Mouse (Mus musculus): ENCODE measurements around the gene Agps. TPM values are rescaled to one million over a fixed set of nuclear protein-coding genes. Genes with fewer than 3 reads are reported as not detected.
A peak's percentile ranks its signal among the peaks of the same experiment; 100 is the strongest.

The Agps gene
- polyA plus RNA-seq, 1 experiment from 2014 or later, result 46.6 TPM

DNA sequence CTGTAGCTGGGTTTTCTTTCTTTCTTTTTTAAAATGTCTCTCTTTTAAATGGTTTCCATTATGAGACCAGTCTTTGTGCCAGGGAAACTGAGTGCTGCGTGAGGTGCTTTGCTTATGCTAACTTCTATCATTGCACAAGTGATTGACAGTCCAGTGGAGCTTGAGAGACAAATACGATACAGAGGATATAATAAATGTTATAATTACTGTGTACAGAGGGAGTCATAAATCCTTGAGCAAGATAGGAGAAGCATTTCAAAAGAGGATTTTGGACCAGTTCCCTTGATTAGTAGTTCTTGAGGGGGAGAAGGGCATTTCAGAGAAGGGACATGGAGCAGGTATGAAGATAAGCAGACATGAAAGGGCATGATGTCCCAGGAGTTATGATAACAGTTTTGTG is 10.3 kb downstream of the Agps start:
- DNase-seq (ENCODE audit: low spot score), result no peak
- Histone ChIP-seq H3K4me3 (no peak overlapping the region), H3K27me3 (ENCODE audit: low read depth, poor library complexity, severe bottlenecking) (no peaks in the 10 kb centered on the region), H3K9me3 (replicated peaks) (no peaks in the 10 kb centered on the region), H3K4me1 (no peaks in the 10 kb centered on the region; the same call in 1 of the 2 replicates), H3K36me3 (no peaks in the 10 kb centered on the region), H3K27ac (no peak overlapping the region)
- 90% methylated on average over 2 of the region's 2 CpGs for WGBS

DNA sequence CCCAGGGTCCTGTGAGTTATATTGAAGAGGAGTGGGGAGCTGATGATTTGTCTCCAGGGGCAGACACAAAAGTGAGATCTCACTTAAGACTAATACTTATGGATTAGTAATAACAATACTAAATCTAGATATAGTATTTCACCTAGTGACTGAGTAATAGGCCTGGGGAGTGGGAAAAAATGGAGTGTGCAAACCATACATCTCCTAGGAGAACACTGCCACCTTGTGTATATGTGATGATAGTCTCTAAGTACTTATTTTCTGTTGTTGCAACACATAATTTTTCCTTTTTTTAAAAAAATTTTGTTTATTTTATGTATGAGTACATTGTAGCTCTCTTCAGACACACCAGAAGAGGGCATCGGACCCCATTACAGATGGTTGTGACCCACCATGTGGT is 15.7 kb downstream of the Agps start:
- DNase-seq (ENCODE audit: low spot score), result no peak
- H3K36me3 ChIP-seq, result 0 out of 2 replicates have a peak, but pooled peaks cover 5% of the 10 kb centered on the region
- WGBS, result 100% methylated on average over 1 of the region's 1 CpGs
- H3K27ac ChIP-seq, result no peak overlapping the region
- 0 out of 2 replicates have a peak, but pooled peaks cover 5% of the 10 kb centered on the region for H3K4me1 ChIP-seq
- H3K27me3 ChIP-seq (ENCODE audit: low read depth, poor library complexity, severe bottlenecking), result no peaks in the 10 kb centered on the region
- H3K9me3 ChIP-seq (replicated peaks), result no peaks in the 10 kb centered on the region
- no peak overlapping the region for H3K4me3 ChIP-seq

DNA sequence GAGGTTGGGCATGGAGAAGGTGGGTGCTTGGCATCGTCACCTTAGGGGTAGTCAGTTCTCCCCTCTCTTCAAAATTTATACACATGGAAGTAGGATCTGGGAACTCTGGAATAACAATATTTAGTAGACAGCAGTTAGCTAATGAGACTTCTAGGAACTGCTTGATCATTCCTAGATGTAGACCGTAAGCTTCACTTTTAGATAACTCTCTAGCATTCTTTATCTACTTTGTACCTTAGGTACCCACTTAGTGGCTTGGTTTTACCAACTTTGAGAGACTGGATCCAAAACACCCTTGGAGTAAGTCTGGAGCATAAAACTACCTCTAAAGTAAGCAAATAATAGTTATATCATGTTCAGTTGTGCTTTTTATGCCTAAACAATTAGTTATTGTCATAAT is 20.5 kb downstream of the Agps start:
- 93% methylated on average over 2 of the region's 2 CpGs for WGBS
- peaks cover 28% of the 10 kb centered on the region for H3K36me3 ChIP-seq
- 0 out of 2 replicates have a peak, but pooled peaks cover 5% of the 10 kb centered on the region for H3K4me1 ChIP-seq
- no peak overlapping the region for H3K4me3 ChIP-seq
- no peaks in the 10 kb centered on the region for H3K27me3 ChIP-seq (ENCODE audit: low read depth, poor library complexity, severe bottlenecking)
- no peaks in the 10 kb centered on the region for H3K9me3 ChIP-seq (replicated peaks)
- DNase-seq (ENCODE audit: low spot score), result no peak
- no peak overlapping the region for H3K27ac ChIP-seq

DNA sequence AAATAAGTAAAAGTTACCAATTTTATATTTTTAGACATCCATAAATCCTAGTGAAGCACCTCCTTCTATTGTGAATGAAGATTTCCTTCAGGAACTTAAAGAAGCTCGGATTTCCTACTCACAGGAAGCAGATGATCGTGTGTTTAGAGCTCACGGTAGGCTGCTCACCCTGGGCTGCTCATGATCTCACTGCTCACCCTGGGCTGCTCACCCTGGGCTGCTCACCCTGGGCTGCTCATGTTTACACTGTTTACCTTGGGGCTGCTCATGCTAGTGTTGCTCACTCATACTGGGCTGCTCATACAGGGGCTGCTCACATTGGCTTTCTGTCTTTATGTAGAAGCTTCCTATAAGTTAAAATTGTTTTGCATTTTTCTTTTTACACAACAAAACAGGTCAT is 22.2 kb downstream of the Agps start:
- H3K4me3 ChIP-seq, result no peak overlapping the region
- H3K36me3 ChIP-seq, result peaks cover 43% of the 10 kb centered on the region
- H3K27me3 ChIP-seq (ENCODE audit: low read depth, poor library complexity, severe bottlenecking), result no peaks in the 10 kb centered on the region
- H3K9me3 ChIP-seq (replicated peaks), result no peaks in the 10 kb centered on the region
- no peak for DNase-seq (ENCODE audit: low spot score)
- 0 out of 2 replicates have a peak, but pooled peaks cover 5% of the 10 kb centered on the region for H3K4me1 ChIP-seq
- H3K27ac ChIP-seq, result no peak overlapping the region
- WGBS, result 61% methylated on average over 3 of the region's 3 CpGs

DNA sequence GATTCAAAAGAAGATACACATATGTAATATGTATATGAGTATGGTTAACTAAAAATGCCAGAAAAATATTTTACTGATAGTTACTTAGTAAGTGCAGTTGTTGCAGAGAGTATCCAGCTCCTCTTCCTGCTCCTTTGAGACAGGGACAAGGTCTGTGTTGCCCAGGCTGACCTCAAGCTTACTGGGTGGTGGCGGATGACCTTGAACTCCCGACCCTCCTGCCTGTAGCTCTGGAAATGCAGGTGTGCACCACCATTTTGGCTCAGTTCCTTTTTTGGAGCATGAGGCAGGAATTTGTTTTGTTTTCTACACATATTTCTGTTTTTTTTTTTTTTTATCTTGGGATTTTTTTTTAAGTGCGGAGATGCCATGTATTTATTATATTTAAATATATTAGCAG is 29.1 kb downstream of the Agps start:
- Histone ChIP-seq H3K4me3 (no peak overlapping the region), H3K27me3 (ENCODE audit: low read depth, poor library complexity, severe bottlenecking) (no peaks in the 10 kb centered on the region), H3K27ac (no peak overlapping the region), H3K9me3 (replicated peaks) (no peaks in the 10 kb centered on the region), H3K4me1 (no peaks in the 10 kb centered on the region), H3K36me3 (peaks cover 68% of the 10 kb centered on the region)
- no peak for DNase-seq (ENCODE audit: low spot score)
- WGBS, result 96% methylated on average over 3 of the region's 3 CpGs

DNA sequence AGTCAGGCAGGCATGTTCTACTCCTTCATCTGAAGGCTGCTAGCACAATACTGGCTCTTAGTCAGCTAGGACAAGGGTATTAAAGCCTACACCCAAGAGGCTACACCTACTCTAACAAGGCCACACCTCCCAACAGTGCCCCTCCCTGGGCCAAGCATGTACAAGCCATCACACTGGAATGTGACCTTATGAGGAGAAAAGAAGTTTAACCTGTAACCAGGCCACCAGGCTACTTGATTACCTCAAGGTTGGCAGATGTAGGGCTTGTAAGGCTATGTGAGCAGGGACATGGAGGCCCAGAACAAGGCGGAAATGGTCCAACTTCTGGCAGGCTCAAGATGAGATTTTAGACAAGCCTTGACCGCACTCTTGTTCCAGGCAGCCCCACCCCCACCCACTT is 37.6 kb downstream of the Agps start:
- WGBS, result 91% methylated on average over 2 of the region's 2 CpGs
- Histone ChIP-seq H3K4me1 (peaks cover 12% of the 10 kb centered on the region; the same call in 1 of the 2 replicates), H3K36me3 (peaks cover 46% of the 10 kb centered on the region), H3K4me3 (no peak overlapping the region), H3K27ac (no peak overlapping the region), H3K27me3 (ENCODE audit: low read depth, poor library complexity, severe bottlenecking) (no peaks in the 10 kb centered on the region), H3K9me3 (replicated peaks) (no peaks in the 10 kb centered on the region)
- no peak for DNase-seq (ENCODE audit: low spot score)

DNA sequence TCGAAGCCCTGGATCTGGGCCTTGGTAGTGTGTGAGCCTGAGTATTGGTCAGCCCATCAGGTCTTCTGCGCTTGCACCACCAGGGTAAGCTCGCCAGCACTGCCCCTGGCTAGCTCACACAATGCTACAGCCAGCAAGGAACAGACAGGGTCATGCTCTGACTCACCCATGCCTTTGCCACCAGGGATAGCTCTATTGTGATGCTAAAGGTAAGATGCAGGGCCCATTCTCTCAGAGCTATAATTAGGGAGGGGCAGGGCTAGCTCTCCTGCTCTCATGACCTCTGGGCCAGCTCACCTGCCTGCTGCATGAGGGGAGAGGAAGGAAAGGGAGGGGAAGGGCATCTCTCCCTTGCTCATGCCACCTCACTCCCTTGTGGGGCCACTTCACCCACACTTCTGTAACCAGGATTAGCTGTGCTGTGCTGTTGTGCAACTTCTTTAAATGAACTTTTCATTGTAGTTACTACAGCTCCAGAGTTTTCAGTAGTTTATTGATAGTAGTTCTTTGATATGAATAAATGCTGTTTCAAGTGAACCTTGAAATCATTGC is 42.1 kb downstream of the Agps start:
- Histone ChIP-seq H3K4me1 (peaks cover 12% of the 10 kb centered on the region; the same call in 1 of the 2 replicates), H3K4me3 (no peak overlapping the region), H3K9me3 (replicated peaks) (no peaks in the 10 kb centered on the region), H3K27me3 (ENCODE audit: low read depth, poor library complexity, severe bottlenecking) (no peaks in the 10 kb centered on the region), H3K27ac (no peak overlapping the region), H3K36me3 (peaks cover 34% of the 10 kb centered on the region)
- 63% methylated on average over 3 of the region's 3 CpGs for WGBS
- no peak for DNase-seq (ENCODE audit: low spot score)

DNA sequence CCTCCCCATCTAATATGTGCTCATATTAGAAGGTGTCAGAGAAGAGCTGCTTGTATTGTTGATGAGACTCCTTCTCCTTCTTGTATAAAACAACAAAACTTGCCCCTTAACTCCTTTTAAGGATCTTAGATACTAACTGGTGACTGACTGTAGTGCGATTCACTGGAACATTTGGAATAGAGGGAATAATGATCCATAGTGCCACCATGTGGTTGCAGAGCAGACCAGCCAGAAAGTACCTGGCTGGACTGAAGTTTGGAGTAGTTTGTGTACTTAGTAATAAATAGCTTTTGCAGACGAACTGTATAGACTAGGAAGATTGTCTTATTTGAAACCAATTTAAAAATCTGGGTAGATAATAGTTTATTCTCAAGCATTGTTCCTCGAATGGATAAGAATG is 47.8 kb downstream of the Agps start:
- Histone ChIP-seq H3K4me1 (no peaks in the 10 kb centered on the region), H3K27me3 (ENCODE audit: low read depth, poor library complexity, severe bottlenecking) (no peaks in the 10 kb centered on the region), H3K9me3 (replicated peaks) (no peaks in the 10 kb centered on the region), H3K4me3 (no peak overlapping the region), H3K36me3 (peaks cover 14% of the 10 kb centered on the region), H3K27ac (no peak overlapping the region)
- DNase-seq (ENCODE audit: low spot score), result no peak
- WGBS, result 63% methylated on average over 3 of the region's 3 CpGs

DNA sequence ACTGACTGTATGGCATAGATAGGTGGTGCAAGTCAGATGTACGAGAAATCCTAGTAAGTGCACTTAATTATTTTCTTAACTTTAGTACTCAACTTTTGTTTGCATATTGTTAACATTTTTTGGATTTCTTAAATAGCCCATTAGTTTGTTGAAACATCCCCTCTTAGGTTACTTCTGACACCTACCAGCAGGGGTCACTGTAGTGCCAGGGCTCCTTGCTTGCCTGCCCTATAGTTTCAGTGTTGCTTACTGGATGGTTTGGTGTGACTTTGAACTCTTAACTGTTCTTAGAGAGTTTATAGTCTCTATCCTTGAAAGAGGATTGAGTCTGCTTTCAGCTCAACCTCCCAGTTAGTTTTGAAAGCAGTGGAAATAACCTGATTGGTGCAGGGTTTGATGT is 51.6 kb downstream of the Agps start:
- DNase-seq (ENCODE audit: low spot score), result peak; percentile 68
- H3K9me3 ChIP-seq (replicated peaks), result no peaks in the 10 kb centered on the region
- H3K36me3 ChIP-seq, result peaks cover 10% of the 10 kb centered on the region
- H3K27me3 ChIP-seq (ENCODE audit: low read depth, poor library complexity, severe bottlenecking), result no peaks in the 10 kb centered on the region
- H3K4me3 ChIP-seq, result no peak overlapping the region
- 63% methylated on average over 1 of the region's 1 CpGs for WGBS
- no peak overlapping the region for H3K27ac ChIP-seq
- H3K4me1 ChIP-seq, result peaks cover 4% of the 10 kb centered on the region; the same call in 1 of the 2 replicates

DNA sequence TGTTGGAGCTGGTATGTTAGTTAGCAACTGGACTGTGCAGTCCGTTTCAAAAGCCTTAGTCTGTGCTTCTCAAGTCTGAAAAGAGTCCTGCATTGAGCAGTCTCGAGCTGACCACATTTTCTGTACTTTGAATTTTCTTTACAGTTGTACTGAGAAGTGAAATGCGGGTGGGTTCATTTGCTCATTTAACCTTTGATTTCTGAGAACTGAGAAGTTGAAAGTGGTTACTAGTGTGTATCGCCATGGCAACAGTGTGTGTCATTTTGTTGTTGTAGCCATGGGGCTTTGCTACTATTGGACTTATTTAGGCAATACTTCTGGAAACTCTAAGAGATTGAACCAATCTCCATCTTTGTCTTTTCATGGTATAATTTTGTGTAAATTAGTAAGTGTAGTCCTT is 60.0 kb downstream of the Agps start:
- H3K9me3 ChIP-seq (replicated peaks), result no peaks in the 10 kb centered on the region
- H3K36me3 ChIP-seq, result peaks cover 15% of the 10 kb centered on the region
- no peaks in the 10 kb centered on the region for H3K27me3 ChIP-seq (ENCODE audit: low read depth, poor library complexity, severe bottlenecking)
- WGBS, result 68% methylated on average over 4 of the region's 4 CpGs
- H3K27ac ChIP-seq, result 0 out of 2 replicates have a peak overlapping the region, but pooled peaks have one; percentile 34
- no peak for DNase-seq (ENCODE audit: low spot score)
- H3K4me3 ChIP-seq, result no peak overlapping the region
- peaks cover 26% of the 10 kb centered on the region for H3K4me1 ChIP-seq

DNA sequence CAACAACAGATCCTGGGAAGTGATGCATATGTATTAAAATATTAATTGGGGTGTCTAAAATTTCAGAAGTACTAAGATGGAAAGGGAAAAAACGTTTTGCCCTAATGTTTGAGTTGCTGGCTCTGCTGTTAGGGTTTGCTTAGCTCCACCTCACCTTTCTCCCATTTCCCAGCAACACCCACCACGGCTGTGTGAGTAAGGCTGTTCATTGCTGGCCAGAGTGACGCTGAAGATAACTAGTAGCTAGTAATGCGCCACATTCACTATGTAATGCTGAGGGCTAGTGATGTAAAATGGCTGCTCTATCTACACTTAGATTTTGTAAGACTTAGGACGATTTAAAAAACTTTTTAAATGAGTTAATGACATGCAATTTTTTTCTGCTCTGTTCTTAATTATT is 63.7 kb downstream of the Agps start:
- no peak overlapping the region for H3K4me3 ChIP-seq
- peaks cover 23% of the 10 kb centered on the region for H3K36me3 ChIP-seq
- no peak overlapping the region for H3K27ac ChIP-seq
- no peak for DNase-seq (ENCODE audit: low spot score)
- H3K4me1 ChIP-seq, result peaks cover 22% of the 10 kb centered on the region
- H3K27me3 ChIP-seq (ENCODE audit: low read depth, poor library complexity, severe bottlenecking), result no peaks in the 10 kb centered on the region
- no peaks in the 10 kb centered on the region for H3K9me3 ChIP-seq (replicated peaks)
- WGBS, result 89% methylated on average over 5 of the region's 5 CpGs

DNA sequence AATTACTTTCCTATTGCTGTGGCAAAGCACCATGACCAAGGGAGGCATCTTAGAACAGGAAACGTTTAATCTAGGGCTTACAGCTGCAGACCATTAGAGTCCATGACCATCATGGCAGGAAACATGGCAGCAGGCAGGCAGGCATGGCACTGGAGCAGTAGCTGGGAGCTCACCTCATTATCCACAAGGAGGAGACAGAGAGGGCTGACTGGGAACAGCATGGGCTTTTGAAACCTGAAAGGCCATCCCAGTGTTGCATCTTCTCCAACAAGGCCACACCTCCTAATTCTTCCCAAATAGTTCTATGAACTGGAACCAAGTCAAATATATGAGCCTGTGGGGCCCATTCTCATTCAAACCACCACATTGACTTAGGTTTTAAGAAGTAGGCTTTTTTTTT is 68.3 kb downstream of the Agps start:
- no peak overlapping the region for H3K27ac ChIP-seq
- WGBS, result 75% methylated on average over 1 of the region's 1 CpGs
- DNase-seq (ENCODE audit: low spot score), result no peak
- H3K4me1 ChIP-seq, result peaks cover 4% of the 10 kb centered on the region; the same call in 1 of the 2 replicates
- no peak overlapping the region for H3K4me3 ChIP-seq
- peaks cover 45% of the 10 kb centered on the region for H3K36me3 ChIP-seq
- H3K27me3 ChIP-seq (ENCODE audit: low read depth, poor library complexity, severe bottlenecking), result no peaks in the 10 kb centered on the region
- no peaks in the 10 kb centered on the region for H3K9me3 ChIP-seq (replicated peaks)

DNA sequence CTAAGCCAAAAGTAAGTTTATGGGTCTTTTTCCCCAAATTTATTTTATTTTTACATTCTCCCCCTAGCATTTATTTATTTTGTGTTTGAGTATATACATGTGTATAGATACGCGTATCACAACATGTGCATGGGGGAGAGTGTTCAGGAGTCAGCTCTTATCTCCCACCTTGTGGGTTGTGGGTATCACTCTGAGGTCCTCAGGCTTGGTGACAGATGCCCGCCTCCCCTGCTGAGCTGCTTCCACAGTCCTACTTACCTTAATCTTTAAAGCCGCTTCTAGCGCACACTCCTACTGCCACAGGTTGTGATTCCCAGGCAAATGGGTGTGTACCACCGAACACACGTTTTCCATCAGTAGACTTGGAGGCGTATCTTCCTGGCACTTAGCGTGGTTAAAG is 69.9 kb downstream of the Agps start:
- H3K27me3 ChIP-seq (ENCODE audit: low read depth, poor library complexity, severe bottlenecking), result no peaks in the 10 kb centered on the region
- no peak overlapping the region for H3K4me3 ChIP-seq
- DNase-seq (ENCODE audit: low spot score), result no peak
- H3K27ac ChIP-seq, result no peak overlapping the region
- peaks cover 49% of the 10 kb centered on the region for H3K36me3 ChIP-seq
- WGBS, result 91% methylated on average over 9 of the region's 9 CpGs
- no peaks in the 10 kb centered on the region for H3K9me3 ChIP-seq (replicated peaks)
- H3K4me1 ChIP-seq, result peaks cover 2% of the 10 kb centered on the region; the same call in 1 of the 2 replicates

DNA sequence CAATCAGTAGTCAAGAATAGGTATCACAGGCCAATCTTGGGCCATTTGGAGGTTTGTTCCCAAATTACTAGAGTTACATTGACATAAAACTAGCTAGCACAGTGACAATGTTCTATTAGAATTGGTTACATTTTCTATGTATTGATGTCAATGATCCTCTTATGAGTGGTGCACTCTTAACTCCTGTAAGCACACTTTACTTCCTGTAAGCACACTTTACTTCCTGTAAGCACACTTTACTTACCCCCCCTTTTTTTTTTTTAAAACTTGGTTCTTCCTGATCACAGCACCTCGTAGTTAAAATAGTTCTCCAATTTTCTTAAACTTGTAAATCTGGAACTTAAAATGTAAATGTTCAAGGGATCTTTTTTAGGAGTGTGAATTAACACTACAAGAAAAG is 75.2 kb downstream of the Agps start:
- no peaks in the 10 kb centered on the region for H3K27me3 ChIP-seq (ENCODE audit: low read depth, poor library complexity, severe bottlenecking)
- H3K4me3 ChIP-seq, result no peak overlapping the region
- WGBS, result 93% methylated on average over 1 of the region's 1 CpGs
- H3K36me3 ChIP-seq, result peaks cover 63% of the 10 kb centered on the region
- no peak for DNase-seq (ENCODE audit: low spot score)
- H3K9me3 ChIP-seq (replicated peaks), result no peaks in the 10 kb centered on the region
- no peaks in the 10 kb centered on the region for H3K4me1 ChIP-seq
- no peak overlapping the region for H3K27ac ChIP-seq

Data from limb, embryonic 10.5 days (tissue).